Mouse (Mus musculus) heart, adult 2 months (tissue): ENCODE measurements around the gene Gm8909. TPM values are rescaled to one million over a fixed set of nuclear protein-coding genes. Genes with fewer than 3 reads are reported as not detected.
A peak's percentile ranks its signal among the peaks of the same experiment; 100 is the strongest.

Source experiments
- DNase-seq, 2 experiments: peaks; one replicate each; pipeline ENCODE4 v3.0.0; 2021
- H3K27ac ChIP-seq: fragments of 200-600 bp; 2 replicates; pipeline ENCODE4 v1.8.1; 2022
- H3K27me3 ChIP-seq: fragments of 200-500 bp; 2 replicates; pipeline ENCODE4 v1.6.1; 2012; ENCODE audit warnings: mild to moderate bottlenecking, low read length, inconsistent platforms, mixed read lengths; ENCODE audit not compliant: control insufficient read depth, insufficient read depth
- H3K36me3 ChIP-seq: fragments of 200-500 bp; 2 replicates; pipeline ENCODE4 v1.6.1; 2012; ENCODE audit warnings: low read length, inconsistent platforms; ENCODE audit not compliant: control insufficient read depth, insufficient read depth
- H3K4me1 ChIP-seq: fragments of 200-500 bp; 2 replicates; pipeline ENCODE4 v1.6.1; 2011; ENCODE audit warnings: low read length; ENCODE audit not compliant: control insufficient read depth, insufficient read depth
- H3K4me3 ChIP-seq: fragments of 200-600 bp; 2 replicates; pipeline ENCODE4 v1.8.1; 2022
- H3K79me2 ChIP-seq: fragments of 200-500 bp; replicated peaks from 2 replicates; pipeline ENCODE4 v1.6.1; 2012; ENCODE audit warnings: mild to moderate bottlenecking, inconsistent platforms, low read length, moderate library complexity, mixed read lengths; ENCODE audit not compliant: control insufficient read depth, insufficient read depth
- H3K9ac ChIP-seq: fragments of 200-500 bp; 2 replicates; pipeline ENCODE4 v1.6.1; 2012; ENCODE audit warnings: low read depth, mild to moderate bottlenecking, control low read depth, inconsistent platforms, low read length, mixed read lengths
- CTCF ChIP-seq: fragments of 200-600 bp; IDR thresholded peaks from 2 replicates; pipeline ENCODE4 v1.8.1; 2022; ENCODE audit warnings: antibody characterized with exemption, mild to moderate bottlenecking, moderate library complexity
- EP300 ChIP-seq: fragments of 200-500 bp; IDR thresholded peaks from 2 replicates; pipeline ENCODE4 v1.6.1; 2011; ENCODE audit warnings: low read depth, low read length, control low read depth; ENCODE audit not compliant: insufficient read depth
- POLR2A ChIP-seq: fragments of 200-500 bp; IDR thresholded peaks from 2 replicates; pipeline ENCODE4 v1.6.1; 2011; ENCODE audit warnings: mild to moderate bottlenecking, low read depth, low read length, control low read depth; ENCODE audit not compliant: insufficient read depth
- WGBS: fragments of 180-500 bp; shearing (Covaris S2); methylation state at CpG from one replicate; pipeline ENCODE4 v1.1.7; 2018; 5-methylcytosine and 5-hydroxymethylcytosine counted together
- intact Hi-C: fragments of 180-260 bp; cut with DNase I; formaldehyde crosslinking; loops from one replicate; pipeline ENCODE4 v1.15.1; 2025
- polyA plus RNA-seq: library from polyadenylated mRNA; depleted of rRNA; stranded (reverse); fragments of >200 nt; gene quantifications from 2 replicates; pipeline ENCODE4 v1.2.3, GENCODE M21; 2012
- total RNA-seq, 2 experiments: library from RNA; stranded (reverse); gene quantifications; 2 replicates each; pipeline ENCODE4 v1.2.3; 2021

Gm8909 gene
- total and polyA plus RNA-seq, 3 experiments, result 0.29 TPM; not detected in 2

DNA sequence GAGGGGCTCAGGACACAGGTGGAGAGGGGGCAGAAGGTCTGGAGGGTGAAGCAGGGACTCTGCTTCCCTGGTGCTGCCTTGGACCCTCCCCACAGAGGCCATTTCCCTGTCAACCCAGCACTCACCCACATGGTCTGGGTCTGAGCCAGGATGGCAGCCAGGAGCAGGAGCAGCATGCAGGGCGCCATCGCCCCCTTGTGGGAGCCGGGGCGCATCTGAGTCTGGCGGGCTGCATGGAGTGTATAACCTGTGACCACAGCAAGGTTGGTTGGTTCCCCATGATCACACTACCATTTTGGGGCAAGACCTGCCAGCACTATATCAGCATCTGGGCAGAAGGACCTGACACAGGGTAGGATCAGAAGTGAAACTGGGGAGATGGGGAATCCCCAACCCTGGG is 30.0 kb upstream of the Gm8909 start:
- H3K4me1 ChIP-seq, result no peaks in the 10 kb centered on the region
- no peak for DNase-seq
- no peak overlapping the region for H3K27ac ChIP-seq
- WGBS, result 10% methylated on average over 5 of the region's 5 CpGs
- H3K27me3 ChIP-seq, result peaks cover 2% of the 10 kb centered on the region; the same call in 1 of the 2 replicates
- H3K9ac ChIP-seq, result no peak overlapping the region
- intact Hi-C loops, result loop anchor here (10.0 kb wide), 2 partner anchors 54 to 134 kb away; no protein-coding TSS in a partner anchor
- H3K36me3 ChIP-seq, result no peaks in the 10 kb centered on the region
- no peaks in the 10 kb centered on the region for H3K79me2 ChIP-seq
- no peak for TF ChIP-seq EP300
- no peak for TF ChIP-seq POLR2A
- no peak for TF ChIP-seq CTCF
- no peak overlapping the region for H3K4me3 ChIP-seq

DNA sequence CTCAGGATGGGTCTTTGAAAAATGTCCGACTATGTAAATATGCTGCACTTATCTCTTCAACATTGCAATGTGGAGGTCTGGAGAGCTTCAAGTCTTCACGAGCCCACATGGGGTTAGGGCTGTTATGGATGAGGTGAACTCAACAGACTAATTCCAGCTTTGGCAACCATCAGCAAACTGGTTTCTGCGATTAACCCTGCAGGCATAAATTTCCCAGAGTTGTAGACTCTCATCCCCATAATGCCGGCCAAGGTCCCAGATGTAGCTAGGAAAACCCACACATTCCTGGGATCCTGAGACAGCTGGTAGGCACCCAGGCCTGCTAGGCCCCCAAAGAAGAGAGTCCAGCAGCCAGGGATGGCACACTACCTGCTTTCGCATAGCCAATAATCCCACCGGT is 26.1 kb upstream of the Gm8909 start:
- H3K4me1 ChIP-seq, result no peaks in the 10 kb centered on the region
- DNase-seq, result no peak
- no peaks in the 10 kb centered on the region for H3K36me3 ChIP-seq
- H3K9ac ChIP-seq, result no peak overlapping the region
- H3K4me3 ChIP-seq, result no peak overlapping the region
- TF ChIP-seq POLR2A, result no peak
- no peak for TF ChIP-seq EP300
- no peak for TF ChIP-seq CTCF
- intact Hi-C loops, result loop anchor here (5.0 to 10.0 kb wide), 3 partner anchors 50 to 257 kb away; no protein-coding TSS in a partner anchor
- no peaks in the 10 kb centered on the region for H3K79me2 ChIP-seq
- H3K27ac ChIP-seq, result no peak overlapping the region
- H3K27me3 ChIP-seq, result peaks cover 2% of the 10 kb centered on the region; the same call in 1 of the 2 replicates
- 59% methylated on average over 6 of the region's 6 CpGs for WGBS

DNA sequence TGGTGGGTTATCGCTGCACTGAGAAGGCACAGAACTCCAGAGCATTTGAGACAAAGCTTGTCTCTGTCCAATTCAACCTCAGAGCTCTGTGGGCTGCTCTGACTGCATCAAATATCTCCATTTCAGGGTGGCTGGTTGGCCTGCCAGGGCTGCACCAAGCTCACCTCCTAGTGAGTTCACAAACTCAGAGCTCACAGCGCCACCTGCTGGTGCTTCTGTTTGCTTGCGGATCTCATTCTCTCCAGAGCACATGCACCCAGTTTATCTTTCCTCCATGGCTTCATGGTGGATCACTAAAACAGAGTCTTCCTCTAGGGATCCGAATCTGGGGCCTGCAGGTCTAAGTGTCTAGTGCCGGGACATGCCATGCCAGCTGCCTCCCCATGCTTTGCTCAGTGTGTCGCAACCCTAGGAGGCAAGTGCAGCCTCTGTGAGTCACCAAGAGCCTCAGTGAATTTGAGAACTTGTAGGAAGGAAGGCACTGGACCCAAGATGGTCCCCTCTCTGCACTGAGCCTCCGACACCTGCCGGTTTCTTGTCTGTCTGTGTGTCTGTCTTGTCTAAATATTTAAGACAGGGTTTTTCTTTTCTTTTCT is 25.3 kb upstream of the Gm8909 start:
- Histone ChIP-seq H3K27me3 (peaks cover 2% of the 10 kb centered on the region; the same call in 1 of the 2 replicates), H3K27ac (no peak overlapping the region), H3K79me2 (no peaks in the 10 kb centered on the region), H3K4me3 (no peak overlapping the region), H3K4me1 (no peaks in the 10 kb centered on the region), H3K36me3 (no peaks in the 10 kb centered on the region), H3K9ac (no peak overlapping the region)
- TF ChIP-seq CTCF (peak; percentile 77), POLR2A (no peak), EP300 (no peak)
- DNase-seq, result peak; percentile 35 to 60
- 27% methylated on average over 8 of the region's 8 CpGs for WGBS
- intact Hi-C loops, result loop anchor here (2.0 to 10.0 kb wide), 4 partner anchors 49 to 256 kb away; no protein-coding TSS in a partner anchor

DNA sequence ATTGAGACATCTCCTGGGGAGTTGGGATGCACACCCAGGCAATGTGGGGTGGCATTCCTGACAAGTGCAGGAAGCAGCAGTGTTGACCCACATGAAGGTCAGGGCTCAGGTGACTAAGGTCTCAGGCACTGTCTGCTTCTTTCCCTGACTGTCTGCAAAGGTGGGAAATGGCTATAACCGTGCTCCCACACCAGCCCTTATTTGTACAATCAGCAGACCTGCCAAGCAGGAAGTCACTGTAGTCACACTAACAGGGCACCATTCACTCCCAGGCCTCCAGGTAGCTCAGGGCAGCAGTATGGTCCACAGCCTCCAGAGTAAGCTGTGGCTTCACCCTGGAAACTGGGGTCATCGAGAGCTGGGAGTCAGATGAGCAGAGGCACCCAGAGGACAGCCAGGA is 24.0 kb upstream of the Gm8909 start:
- DNase-seq, result no peak
- H3K79me2 ChIP-seq, result no peaks in the 10 kb centered on the region
- no peak overlapping the region for H3K27ac ChIP-seq
- H3K36me3 ChIP-seq, result no peaks in the 10 kb centered on the region
- no peaks in the 10 kb centered on the region for H3K4me1 ChIP-seq
- intact Hi-C loops, result loop anchor here (2.0 to 10.0 kb wide), 4 partner anchors 48 to 255 kb away; no protein-coding TSS in a partner anchor
- no peak overlapping the region for H3K4me3 ChIP-seq
- 42% methylated on average over 2 of the region's 2 CpGs for WGBS
- no peak overlapping the region for H3K9ac ChIP-seq
- TF ChIP-seq POLR2A, result no peak
- TF ChIP-seq CTCF, result no peak
- TF ChIP-seq EP300, result no peak
- no peaks in the 10 kb centered on the region; the same call in 1 of the 2 replicates for H3K27me3 ChIP-seq

DNA sequence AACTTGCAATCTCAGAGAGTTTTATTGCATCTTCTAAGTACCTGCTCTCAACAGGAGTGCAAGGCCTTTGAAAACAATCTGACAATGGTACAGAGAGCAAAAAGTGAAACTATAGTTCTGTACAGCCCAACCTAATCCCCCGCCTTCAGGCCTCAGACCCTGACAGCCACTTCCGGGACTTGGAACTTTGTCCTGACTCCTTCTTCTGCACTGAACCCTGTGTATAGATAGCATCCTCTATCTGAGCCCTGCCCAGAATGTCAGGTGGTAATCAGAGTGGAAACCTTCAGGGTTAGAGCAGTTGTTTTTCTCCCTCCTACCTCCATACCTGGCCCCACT is 21.8 kb upstream of the Gm8909 start, which contains the start of gene H2-T3:
H2-T3 (minus strand) TSS at position 119 of the 339 bp plus-strand sequence.
- 69% methylated on average over 2 of the region's 2 CpGs for WGBS
- Histone ChIP-seq H3K4me1 (no peaks in the 10 kb centered on the region), H3K27ac (no peak within 1 kb of the TSS), H3K27me3 (peaks cover 2% of the 10 kb centered on the region; the same call in 1 of the 2 replicates), H3K36me3 (no peaks in the 10 kb centered on the region), H3K4me3 (no peak within 1 kb of the TSS), H3K79me2 (no peaks in the 10 kb centered on the region), H3K9ac (no peak within 1 kb of the TSS)
- TF ChIP-seq CTCF (no peak), EP300 (no peak), POLR2A (no peak)
- DNase-seq, result no peak
- intact Hi-C loops, result loop anchor here (5.0 to 10.0 kb wide), 3 partner anchors 45 to 253 kb away; no protein-coding TSS in a partner anchor

DNA sequence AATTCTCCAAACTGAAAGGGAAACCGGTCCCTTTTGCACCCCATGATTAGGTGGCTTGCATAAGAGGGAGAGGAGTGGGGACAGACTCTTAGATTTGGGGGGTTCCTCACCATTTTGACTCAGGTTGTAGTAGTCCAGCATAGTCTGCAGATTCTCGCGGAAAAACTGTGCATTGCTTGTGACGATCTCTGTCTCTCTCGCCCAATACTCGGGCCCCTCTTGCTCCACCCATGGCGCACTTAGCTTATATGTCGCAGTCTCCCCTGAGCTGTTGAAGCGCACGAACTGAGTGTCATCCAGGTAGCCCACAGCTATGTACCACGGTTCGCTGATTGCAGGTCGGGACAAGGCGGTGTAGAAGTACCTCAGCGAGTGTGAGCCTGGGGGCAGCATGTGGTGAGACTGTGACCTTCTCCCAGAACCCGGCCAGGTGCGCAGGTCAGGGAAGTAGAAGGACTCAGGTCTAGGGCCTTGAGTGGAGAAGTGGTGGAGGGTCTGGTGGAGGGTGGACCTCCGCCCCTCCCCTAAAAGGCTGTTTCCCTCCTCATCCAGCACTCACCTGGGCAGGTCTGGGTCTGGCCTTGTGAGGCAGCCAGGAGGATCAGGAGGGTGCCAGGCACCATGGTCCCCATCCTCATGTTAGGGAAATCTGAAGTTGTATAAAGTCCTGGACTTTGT is 21.3 kb upstream of the Gm8909 start:
- WGBS, result 30% methylated on average over 18 of the region's 18 CpGs

More for the DNA sequence above, 21.3 kb upstream of the Gm8909 start:
- H3K4me3 ChIP-seq, result no peak overlapping the region
- no peaks in the 10 kb centered on the region for H3K4me1 ChIP-seq
- no peak overlapping the region for H3K9ac ChIP-seq
- no peak overlapping the region for H3K27ac ChIP-seq
- no peaks in the 10 kb centered on the region for H3K79me2 ChIP-seq
- peaks cover 2% of the 10 kb centered on the region; the same call in 1 of the 2 replicates for H3K27me3 ChIP-seq
- H3K36me3 ChIP-seq, result no peaks in the 10 kb centered on the region
- DNase-seq, result no peak
- intact Hi-C loops, result loop anchor here (5.0 to 10.0 kb wide), 4 partner anchors 45 to 252 kb away; no protein-coding TSS in a partner anchor
- TF ChIP-seq POLR2A (no peak), CTCF (no peak), EP300 (no peak)
